Mouse (Mus musculus): ENCODE data around the gene Emc7. TPM values are rescaled to one million over a fixed set of nuclear protein-coding genes. Genes with fewer than 3 reads are reported as not detected.

Emc7 gene
- total RNA-seq, 1 experiment from 2014 or later = 8.7 TPM

- peak; percentile 55; the same call in 1 of the 2 replicates for ATAC-seq (ENCODE audit: extremely low read depth, insufficient number of reproducible peaks, low FRiP score, poor library complexity, severe bottlenecking)
Measured at GRCm38 (mm10) chr2:112510140-112510539, 55.3 kb downstream of the Emc7 start.

GRCm38 (mm10) chr2:112513036-112513435 lies 58.2 kb downstream of the Emc7 start:
- ATAC-seq (ENCODE audit: extremely low read depth, insufficient number of reproducible peaks, low FRiP score, poor library complexity, severe bottlenecking) = 0 out of 2 replicates have a peak, but pooled peaks have one; percentile 19

GRCm38 (mm10) chr2:112516728-112517127 lies 61.9 kb downstream of the Emc7 start:
- ATAC-seq (ENCODE audit: extremely low read depth, insufficient number of reproducible peaks, low FRiP score, poor library complexity, severe bottlenecking) = no peak

GRCm38 (mm10) chr2:112517218-112517617 lies 62.4 kb downstream of the Emc7 start:
- ATAC-seq (ENCODE audit: extremely low read depth, insufficient number of reproducible peaks, low FRiP score, poor library complexity, severe bottlenecking) = no peak

GRCm38 (mm10) chr2:112518541-112518940 lies 63.7 kb downstream of the Emc7 start:
- no peak for ATAC-seq (ENCODE audit: extremely low read depth, insufficient number of reproducible peaks, low FRiP score, poor library complexity, severe bottlenecking)

GRCm38 (mm10) chr2:112520526-112521482 lies 66.0 kb downstream of the Emc7 start:
- ATAC-seq (ENCODE audit: extremely low read depth, insufficient number of reproducible peaks, low FRiP score, poor library complexity, severe bottlenecking) = no peak

Other genes with a start within 250 kb of the Emc7 start
- gene Lpcat4, start 215.5 kb upstream of the Emc7 start, total RNA-seq (2017) = 12.5 and 19.2 TPM in 2 replicates
- not detected in 2 replicates for gene Nutm1, start 195.7 kb upstream of the Emc7 start, total RNA-seq (2017)
- gene Nop10, start 193.1 kb upstream of the Emc7 start, total RNA-seq (2017) = 34.6 and 45.7 TPM in 2 replicates
- 376 and 406 TPM in 2 replicates for gene Slc12a6, start 189.2 kb upstream of the Emc7 start, total RNA-seq (2017)
- gene Gm21985, start 188.7 kb upstream of the Emc7 start, total RNA-seq (2017) = 2.0 TPM in 1 of 2 replicates, not detected in the other
- gene Emc4, start 87.0 kb upstream of the Emc7 start, total RNA-seq (2017) = 20.7 and 29.3 TPM in 2 replicates
- 13.5 and 15.6 TPM in 2 replicates for gene Katnbl1, start 75.8 kb upstream of the Emc7 start, total RNA-seq (2017)
- gene Chrm5, start 25.8 kb downstream of the Emc7 start, total RNA-seq (2017) = not detected in 2 replicates
- gene Aven, start 38.0 kb downstream of the Emc7 start, total RNA-seq (2017) = 10.4 and 14.1 TPM in 2 replicates

All from neutrophil, adult 5-6 weeks (primary cell).